Mouse (Mus musculus): ENCODE results near the gene Otub1. TPM values are rescaled to one million over a fixed set of nuclear protein-coding genes. Genes with fewer than 3 reads are reported as not detected.

Gene Otub1
- 217 and 218 TPM in 2 replicates for polyA plus RNA-seq (2016; fragmentation: Nextera tagmentation; extraction: Ambion mirVana)

DNA sequence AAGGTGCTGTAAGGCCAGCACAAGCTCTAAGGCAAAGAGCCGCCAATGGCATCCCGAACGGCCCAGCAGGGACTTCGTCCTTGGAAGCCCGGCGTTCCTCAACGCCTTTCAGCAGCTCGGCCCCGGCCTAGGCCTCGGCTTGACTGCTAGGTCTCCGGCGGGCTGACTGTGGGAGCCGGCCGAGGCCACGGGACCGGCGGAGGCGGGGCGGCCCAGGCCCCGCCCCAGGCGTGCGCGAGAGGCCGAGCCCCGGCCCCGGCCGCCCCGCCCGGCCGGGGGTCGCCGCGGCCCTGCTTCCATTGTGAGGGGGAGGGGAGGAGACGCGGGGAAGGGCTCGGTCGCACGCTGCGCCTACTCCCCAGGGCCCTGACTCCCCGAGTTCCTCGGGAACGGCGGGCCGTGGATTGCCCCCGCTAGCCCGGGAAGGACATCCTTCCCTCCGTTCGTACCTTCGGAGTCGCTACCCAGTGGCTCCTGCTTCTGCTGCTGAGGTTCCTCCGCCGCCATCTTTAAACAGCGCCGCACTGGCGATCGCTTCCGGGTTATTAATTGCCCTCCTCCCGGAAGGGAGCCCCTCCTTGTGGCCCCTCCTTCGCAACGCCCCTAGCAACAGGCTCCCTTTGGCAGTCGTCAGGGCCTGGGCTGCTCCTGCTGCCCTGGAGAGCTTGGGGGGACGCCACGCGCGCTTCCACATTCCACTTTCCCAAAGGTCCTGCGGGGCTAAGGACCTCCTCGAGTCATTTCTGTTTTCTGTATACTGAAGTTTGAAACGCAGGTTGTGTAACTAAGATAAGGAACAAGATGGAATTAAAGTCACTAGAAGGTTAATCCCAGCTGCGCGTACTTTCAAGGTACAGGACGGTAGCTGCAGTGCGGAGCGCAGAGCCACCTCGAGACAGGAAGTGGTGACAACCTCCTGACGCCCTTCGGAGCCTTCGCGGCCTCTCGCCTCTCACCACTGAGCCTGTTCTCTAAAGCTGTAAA, at the start of gene Otub1:
Otub1 (minus strand) TSS at position 564 of the 984 bp plus-strand sequence.
- Histone ChIP-seq H3K4me2 (replicated peaks) (peak within 1 kb of the TSS; percentile 73), H3K9ac (peak within 1 kb of the TSS; percentile 86), H3K4me1 (peaks cover 21% of the 10 kb centered on the region), H3K36me3 (peaks cover 29% of the 10 kb centered on the region), H3K27ac (peak within 1 kb of the TSS; percentile 98), H3K4me3 (peak within 1 kb of the TSS; percentile 90), H3K27me3 (no peaks in the 10 kb centered on the region), H3K9me3 (replicated peaks) (no peaks in the 10 kb centered on the region)
- peak; percentile 97 for ATAC-seq (ENCODE audit: low FRiP score)
- under 1% methylated on average over 76 of the region's 79 CpGs for WGBS

GRCm38 (mm10) chr19:7246021-7246420, 39.9 kb upstream of the Otub1 start:
- H3K27ac ChIP-seq = no peak overlapping the region
- H3K27me3 ChIP-seq = peaks cover 3% of the 10 kb centered on the region; the same call in 1 of the 2 replicates

GRCm38 (mm10) chr19:7240782-7241690, 34.9 kb upstream of the Otub1 start, which contains the start of gene Naa40:
Naa40 (minus strand) TSS chr19:7241183.
- H3K4me3 ChIP-seq = peak within 1 kb of the TSS; percentile 73
- no peaks in the 10 kb centered on the region for H3K9me3 ChIP-seq (replicated peaks)
- under 1% methylated on average over 80 of the region's 80 CpGs for WGBS
- peaks cover 3% of the 10 kb centered on the region; the same call in 1 of the 2 replicates for H3K27me3 ChIP-seq
- H3K4me1 ChIP-seq = peaks cover 13% of the 10 kb centered on the region
- peak within 1 kb of the TSS; percentile 87 for H3K4me2 ChIP-seq (replicated peaks)
- peak within 1 kb of the TSS; percentile 88 for H3K27ac ChIP-seq
- 0 out of 2 replicates have a peak, but pooled peaks cover 4% of the 10 kb centered on the region for H3K36me3 ChIP-seq
- peak within 1 kb of the TSS; percentile 83 for H3K9ac ChIP-seq
- ATAC-seq (ENCODE audit: low FRiP score) = peak; percentile 96

More at GRCm38 (mm10) chr19:7246021-7246420, 39.9 kb upstream of the Otub1 start:
- no peak for ATAC-seq (ENCODE audit: low FRiP score)
- no peaks in the 10 kb centered on the region for H3K36me3 ChIP-seq
- no peak overlapping the region for H3K4me3 ChIP-seq
- H3K4me2 ChIP-seq (replicated peaks) = no peak overlapping the region
- no peaks in the 10 kb centered on the region for H3K9me3 ChIP-seq (replicated peaks)
- H3K9ac ChIP-seq = no peak overlapping the region
- H3K4me1 ChIP-seq = peaks cover 4% of the 10 kb centered on the region
- 83% methylated on average over 3 of the region's 3 CpGs for WGBS

DNA sequence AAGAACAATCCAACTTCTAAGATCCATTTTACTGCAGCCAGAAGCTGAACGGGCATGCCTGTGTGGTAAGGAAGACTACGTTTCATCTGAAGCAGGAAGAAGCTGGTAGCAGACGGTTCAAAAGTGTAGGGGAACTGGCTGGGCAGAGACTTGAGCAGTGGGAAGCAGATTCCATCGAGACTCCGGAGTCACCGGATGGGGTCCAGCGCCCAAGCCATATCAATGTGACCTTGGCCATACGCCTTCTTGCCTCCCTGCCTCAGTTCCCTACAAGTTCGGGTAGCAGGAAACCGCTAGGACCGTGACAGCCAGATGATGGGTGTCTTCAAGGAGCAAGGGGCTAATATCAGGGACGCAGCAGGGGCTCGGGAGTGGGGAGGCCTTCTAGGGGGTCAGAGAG, 34.2 kb upstream of the Otub1 start:
- Histone ChIP-seq H3K4me1 (peaks cover 13% of the 10 kb centered on the region), H3K4me2 (replicated peaks) (peak overlapping the region; percentile 87), H3K9ac (peak overlapping the region; percentile 83), H3K4me3 (peak overlapping the region; percentile 73), H3K36me3 (0 out of 2 replicates have a peak, but pooled peaks cover 4% of the 10 kb centered on the region), H3K27ac (peak overlapping the region; percentile 88), H3K9me3 (replicated peaks) (no peaks in the 10 kb centered on the region), H3K27me3 (peaks cover 3% of the 10 kb centered on the region; the same call in 1 of the 2 replicates)
- ATAC-seq (ENCODE audit: low FRiP score) = no peak
- 4% methylated on average over 13 of the region's 13 CpGs for WGBS

DNA sequence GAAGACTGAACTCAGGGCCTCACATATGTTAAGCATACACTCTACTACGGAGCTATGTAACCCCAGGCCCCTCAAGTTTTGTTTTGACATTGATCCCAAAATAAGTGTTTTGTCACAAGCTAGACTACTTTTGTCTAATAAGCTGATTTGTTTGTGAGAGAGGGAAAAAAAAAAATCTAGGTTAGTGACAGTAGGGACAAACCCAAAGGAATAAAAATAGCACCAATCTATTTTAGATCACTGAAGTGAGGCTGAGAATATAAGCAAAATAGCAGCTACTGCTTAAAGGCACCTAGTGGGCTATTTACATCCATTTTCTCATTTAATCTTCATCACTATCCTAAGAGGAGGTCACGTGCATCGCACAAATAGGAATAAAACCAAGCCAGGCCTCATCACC, 33.5 kb upstream of the Otub1 start:
- no peak overlapping the region for H3K27ac ChIP-seq
- H3K4me2 ChIP-seq (replicated peaks) = peak overlapping the region; percentile 87
- H3K4me1 ChIP-seq = peaks cover 13% of the 10 kb centered on the region
- H3K9ac ChIP-seq = peak overlapping the region; percentile 83; the same call in 1 of the 2 replicates
- WGBS = 91% methylated on average over 3 of the region's 3 CpGs
- no peaks in the 10 kb centered on the region for H3K9me3 ChIP-seq (replicated peaks)
- peaks cover 3% of the 10 kb centered on the region; the same call in 1 of the 2 replicates for H3K27me3 ChIP-seq
- ATAC-seq (ENCODE audit: low FRiP score) = no peak
- peak overlapping the region; percentile 73; the same call in 1 of the 2 replicates for H3K4me3 ChIP-seq
- 0 out of 2 replicates have a peak, but pooled peaks cover 4% of the 10 kb centered on the region for H3K36me3 ChIP-seq

GRCm38 (mm10) chr19:7236742-7237141, 30.6 kb upstream of the Otub1 start:
- no peaks in the 10 kb centered on the region for H3K27me3 ChIP-seq
- H3K27ac ChIP-seq = no peak overlapping the region
- no peak overlapping the region for H3K9ac ChIP-seq
- H3K4me3 ChIP-seq = no peak overlapping the region
- ATAC-seq (ENCODE audit: low FRiP score) = no peak
- 78% methylated on average over 4 of the region's 4 CpGs for WGBS
- peaks cover 15% of the 10 kb centered on the region for H3K36me3 ChIP-seq
- H3K9me3 ChIP-seq (replicated peaks) = no peaks in the 10 kb centered on the region
- peaks cover 13% of the 10 kb centered on the region for H3K4me1 ChIP-seq
- no peak overlapping the region for H3K4me2 ChIP-seq (replicated peaks)

DNA sequence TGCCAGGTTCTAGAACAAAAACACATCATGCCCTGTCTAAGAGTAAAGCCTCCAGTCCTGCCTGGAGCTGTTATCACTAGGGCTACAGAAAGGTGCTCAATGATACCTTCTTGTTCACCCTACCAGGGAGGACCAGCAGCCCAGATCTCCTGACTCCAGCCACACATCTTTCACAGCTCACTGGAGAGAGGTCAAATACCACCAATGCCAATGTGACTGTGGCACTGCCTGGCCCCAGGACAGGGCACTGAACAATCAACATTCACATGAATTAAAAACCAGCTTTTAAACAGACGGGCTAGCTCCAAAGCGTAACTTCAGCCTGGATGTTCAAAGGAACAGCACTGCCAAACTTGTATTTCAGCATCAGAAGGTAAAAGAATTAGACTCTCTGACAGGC, 29.9 kb upstream of the Otub1 start:
- H3K27me3 ChIP-seq = no peaks in the 10 kb centered on the region
- ATAC-seq (ENCODE audit: low FRiP score) = no peak
- H3K36me3 ChIP-seq = peaks cover 21% of the 10 kb centered on the region
- no peaks in the 10 kb centered on the region for H3K9me3 ChIP-seq (replicated peaks)
- no peak overlapping the region for H3K4me2 ChIP-seq (replicated peaks)
- no peak overlapping the region for H3K4me3 ChIP-seq
- H3K27ac ChIP-seq = no peak overlapping the region
- WGBS = 95% methylated on average over 2 of the region's 2 CpGs
- H3K4me1 ChIP-seq = peaks cover 8% of the 10 kb centered on the region
- H3K9ac ChIP-seq = no peak overlapping the region

DNA sequence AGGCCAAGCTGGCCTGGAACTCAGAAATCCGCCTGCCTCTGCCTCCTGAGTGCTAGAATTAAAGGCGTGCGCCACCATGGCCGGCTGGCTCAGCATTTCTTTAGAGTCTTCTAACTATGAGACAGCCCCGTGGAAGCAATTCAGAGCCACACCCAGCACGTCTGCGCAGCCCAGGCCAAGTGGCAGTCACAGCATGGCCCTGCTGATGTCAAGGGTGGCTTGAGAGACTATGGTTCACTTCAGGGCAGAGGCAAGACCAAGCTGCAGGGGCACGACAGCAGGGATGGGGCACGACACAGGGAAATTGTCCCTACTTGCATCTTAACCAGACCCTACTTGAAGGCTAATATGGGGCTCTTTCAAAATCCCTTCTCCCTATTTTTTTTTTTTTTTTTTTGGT, 29.3 kb upstream of the Otub1 start:
- Histone ChIP-seq H3K36me3 (peaks cover 25% of the 10 kb centered on the region), H3K27me3 (no peaks in the 10 kb centered on the region), H3K4me2 (replicated peaks) (no peak overlapping the region), H3K27ac (no peak overlapping the region), H3K9me3 (replicated peaks) (no peaks in the 10 kb centered on the region), H3K9ac (no peak overlapping the region), H3K4me1 (peaks cover 8% of the 10 kb centered on the region), H3K4me3 (no peak overlapping the region)
- 95% methylated on average over 9 of the region's 9 CpGs for WGBS
- ATAC-seq (ENCODE audit: low FRiP score) = no peak

DNA sequence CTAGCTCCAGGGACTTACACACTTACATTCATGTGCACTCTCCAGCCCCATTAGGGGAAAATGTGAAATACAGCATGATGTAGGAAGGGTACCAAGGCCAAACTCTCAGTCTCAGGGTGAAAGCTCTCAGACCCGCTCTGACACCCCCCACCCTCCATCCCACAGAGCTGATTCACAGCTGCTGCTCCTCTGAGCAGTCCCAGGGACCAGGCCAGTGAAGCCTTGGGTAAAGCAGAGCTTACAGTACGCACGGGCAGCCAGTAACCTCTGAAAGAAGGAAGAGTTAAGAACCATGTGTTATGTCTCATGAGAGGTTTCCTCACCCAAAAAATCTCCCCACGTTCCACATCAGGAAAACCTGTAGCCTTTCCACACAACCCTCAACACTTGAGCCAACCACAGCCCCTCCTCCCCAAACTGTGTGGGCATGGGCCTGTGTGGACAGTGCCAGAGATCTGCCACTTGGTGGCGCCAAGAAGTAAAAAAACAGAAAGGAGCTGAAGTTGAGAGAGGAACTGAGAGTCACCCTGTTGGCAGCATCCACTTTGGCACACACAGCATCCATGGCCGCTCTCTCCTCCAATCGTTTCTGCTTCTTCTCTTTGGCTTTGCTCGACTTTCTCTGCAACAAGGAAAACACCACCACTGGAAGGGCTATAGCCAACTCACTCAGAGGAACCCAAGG, 28.6 kb upstream of the Otub1 start:
- WGBS = 64% methylated on average over 8 of the region's 8 CpGs
- ATAC-seq (ENCODE audit: low FRiP score) = peak; percentile 74
- Histone ChIP-seq H3K4me2 (replicated peaks) (no peak overlapping the region), H3K27me3 (no peaks in the 10 kb centered on the region), H3K9ac (no peak overlapping the region), H3K9me3 (replicated peaks) (no peaks in the 10 kb centered on the region), H3K36me3 (peaks cover 33% of the 10 kb centered on the region), H3K4me3 (no peak overlapping the region), H3K4me1 (peaks cover under 1% of the 10 kb centered on the region), H3K27ac (no peak overlapping the region)

- no peaks in the 10 kb centered on the region for H3K9me3 ChIP-seq (replicated peaks)
- no peak overlapping the region for H3K9ac ChIP-seq
- peaks cover 56% of the 10 kb centered on the region for H3K36me3 ChIP-seq
- no peaks in the 10 kb centered on the region for H3K27me3 ChIP-seq
- ATAC-seq (ENCODE audit: low FRiP score) = no peak
- no peak overlapping the region for H3K4me2 ChIP-seq (replicated peaks)
- no peak overlapping the region for H3K4me3 ChIP-seq
- H3K4me1 ChIP-seq = no peaks in the 10 kb centered on the region
- H3K27ac ChIP-seq = no peak overlapping the region
- 78% methylated on average over 6 of the region's 6 CpGs for WGBS
Measured at GRCm38 (mm10) chr19:7226511-7226914, 20.4 kb upstream of the Otub1 start.

DNA sequence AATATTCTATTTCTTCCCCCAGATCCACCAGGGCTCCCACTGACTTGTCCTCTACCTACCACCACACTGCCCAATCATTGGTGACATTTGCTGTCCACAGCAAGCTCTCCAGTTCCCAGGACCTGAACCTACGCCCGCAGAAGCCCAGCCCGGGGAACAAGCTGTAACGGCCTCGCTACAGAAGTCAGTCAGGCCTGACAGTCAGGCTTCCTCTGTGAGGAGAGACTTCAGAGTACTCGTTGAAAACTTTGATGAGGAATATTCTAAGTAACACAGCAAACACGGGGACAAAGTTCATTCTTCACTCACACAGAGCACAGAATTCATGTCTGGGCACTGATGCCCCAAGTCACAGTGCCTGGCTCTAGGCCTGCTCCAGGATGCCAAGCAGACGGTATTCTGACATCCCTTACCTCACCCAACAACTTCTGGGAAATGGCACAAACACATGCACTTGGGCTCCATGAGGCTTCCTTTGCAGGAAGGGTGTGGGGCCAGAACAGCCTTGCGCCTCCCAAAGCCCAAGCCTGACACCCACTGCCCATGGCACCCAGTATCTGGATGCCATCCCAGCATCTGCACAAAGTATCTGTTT, 19.1 kb upstream of the Otub1 start:
- no peak overlapping the region for H3K27ac ChIP-seq
- no peaks in the 10 kb centered on the region for H3K4me1 ChIP-seq
- H3K4me3 ChIP-seq = no peak overlapping the region
- peaks cover 44% of the 10 kb centered on the region for H3K36me3 ChIP-seq
- 87% methylated on average over 9 of the region's 9 CpGs for WGBS
- H3K27me3 ChIP-seq = no peaks in the 10 kb centered on the region
- no peaks in the 10 kb centered on the region for H3K9me3 ChIP-seq (replicated peaks)
- no peak overlapping the region for H3K4me2 ChIP-seq (replicated peaks)
- no peak for ATAC-seq (ENCODE audit: low FRiP score)
- H3K9ac ChIP-seq = no peak overlapping the region; the same call in 1 of the 2 replicates
